Mouse (Mus musculus) limb, embryonic 12.5 days (tissue): Measurements from ENCODE around the gene Nkx3-2. TPM values are rescaled to one million over a fixed set of nuclear protein-coding genes. Genes with fewer than 3 reads are reported as not detected.

Experiments
- ATAC-seq: fragments of 200-750 bp; cut with Nextera tagmentation; 2 replicates; pipeline ENCODE4 v1.8.0; 2017; ENCODE audit warnings: low read depth, moderate TSS enrichment; ENCODE audit not compliant: insufficient number of reproducible peaks, insufficient read depth, low FRiP score, low TSS enrichment
- H3K27ac ChIP-seq: fragments of 300-500 bp; sonication (generic); 2 replicates; pipeline ENCODE4 v1.5.1; 2016; ENCODE audit warnings: mild to moderate bottlenecking, moderate library complexity
- H3K27me3 ChIP-seq: fragments of 300-500 bp; sonication (generic); 2 replicates; pipeline ENCODE4 v1.6.1; 2016; ENCODE audit warnings: mild to moderate bottlenecking, moderate library complexity
- H3K36me3 ChIP-seq: fragments of 300-500 bp; sonication (generic); 2 replicates; pipeline ENCODE4 v1.6.1; 2016; ENCODE audit warnings: mild to moderate bottlenecking, moderate library complexity
- H3K4me1 ChIP-seq: fragments of 300-500 bp; sonication (generic); replicated peaks from 2 replicates; pipeline ENCODE4 v1.6.1; 2016
- H3K4me2 ChIP-seq: fragments of 300-500 bp; sonication (generic); 2 replicates; pipeline ENCODE4 v1.6.1; 2016; ENCODE audit warnings: mild to moderate bottlenecking, moderate library complexity
- H3K4me3 ChIP-seq: fragments of 300-500 bp; sonication (generic); replicated peaks from 2 replicates; pipeline ENCODE4 v1.5.1; 2016; ENCODE audit warnings: mild to moderate bottlenecking
- H3K9ac ChIP-seq: fragments of 300-500 bp; sonication (generic); replicated peaks from 2 replicates; pipeline ENCODE4 v1.6.1; 2016; ENCODE audit warnings: mild to moderate bottlenecking, moderate library complexity
- H3K9me3 ChIP-seq: fragments of 300-500 bp; sonication (generic); 2 replicates; pipeline ENCODE4 v1.6.1; 2016; ENCODE audit warnings: mild to moderate bottlenecking, moderate library complexity
- WGBS: fragments of 180-500 bp; shearing (Covaris S2); methylation state at CpG from one replicate; pipeline ENCODE4 v1.1.7; 2016; 5-methylcytosine and 5-hydroxymethylcytosine counted together
- polyA plus RNA-seq: library from polyadenylated mRNA; unstranded; fragments of >200 nt; fragmentation: Nextera tagmentation; extraction: Ambion mirVana; gene quantifications from 2 replicates; pipeline ENCODE4 v1.2.1, GENCODE M21; 2016

The Nkx3-2 gene
- polyA plus RNA-seq, 1 experiment from 2014 or later: 3.9 TPM

GRCm38 (mm10) chr5:41781890-41782289, 17.6 kb upstream of the Nkx3-2 start:
- ATAC-seq: no peak
- Histone ChIP-seq H3K27me3 (no peaks in the 10 kb centered on the region), H3K4me3 (no peak overlapping the region), H3K4me2 (no peak overlapping the region), H3K36me3 (peaks cover 24% of the 10 kb centered on the region), H3K9ac (no peak overlapping the region), H3K27ac (no peak overlapping the region), H3K9me3 (0 out of 2 replicates have a peak, but pooled peaks cover 2% of the 10 kb centered on the region), H3K4me1 (no peaks in the 10 kb centered on the region)
- 86% methylated on average over 5 of the region's 5 CpGs for WGBS

DNA sequence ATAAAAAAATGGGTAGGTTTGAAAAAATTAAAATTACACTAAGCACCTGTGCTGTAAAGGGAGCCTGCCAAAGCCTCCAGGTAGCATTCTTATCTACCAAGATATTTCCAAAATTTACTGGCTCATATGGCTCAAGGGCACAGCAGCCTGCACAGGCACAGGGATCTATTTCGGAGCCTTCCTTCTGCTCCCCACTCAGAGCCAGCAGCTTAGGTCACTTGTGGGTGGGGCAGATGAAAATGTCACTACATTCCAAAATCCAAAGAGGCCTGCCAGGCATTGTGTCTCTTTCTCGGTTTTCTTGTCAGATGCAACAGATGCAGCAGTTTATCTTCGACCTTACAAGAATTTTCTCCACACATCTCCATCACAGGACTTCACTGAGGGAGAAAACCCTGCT, 15.7 kb upstream of the Nkx3-2 start:
- 78% methylated on average over 3 of the region's 3 CpGs for WGBS
- Histone ChIP-seq H3K4me1 (no peaks in the 10 kb centered on the region), H3K9me3 (no peaks in the 10 kb centered on the region), H3K36me3 (peaks cover 8% of the 10 kb centered on the region; the same call in 1 of the 2 replicates), H3K4me3 (no peak overlapping the region), H3K4me2 (no peak overlapping the region), H3K27me3 (no peaks in the 10 kb centered on the region), H3K27ac (no peak overlapping the region), H3K9ac (no peak overlapping the region)
- ATAC-seq: no peak

DNA sequence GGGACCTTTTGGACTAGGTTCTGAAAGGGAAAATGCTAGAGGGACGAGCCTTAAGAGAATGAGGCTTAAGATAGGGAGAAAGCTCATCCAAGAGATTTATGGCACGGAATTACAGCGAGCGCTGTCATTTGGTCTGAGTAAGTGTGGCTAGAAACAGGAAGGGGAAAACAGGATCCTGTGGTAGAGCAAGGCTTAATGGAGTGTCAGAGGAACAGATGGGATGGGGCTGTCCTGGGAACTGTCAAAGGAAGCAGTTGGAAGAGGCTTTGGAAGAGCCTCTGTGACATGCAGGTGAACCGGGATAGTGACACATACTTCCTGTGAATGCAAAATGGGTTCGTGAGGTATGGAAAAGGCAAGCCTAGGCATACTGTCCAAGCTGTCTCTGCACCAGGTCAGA, 11.4 kb upstream of the Nkx3-2 start:
- Histone ChIP-seq H3K9me3 (no peaks in the 10 kb centered on the region), H3K36me3 (no peaks in the 10 kb centered on the region), H3K9ac (no peak overlapping the region), H3K4me2 (no peak overlapping the region), H3K27ac (no peak overlapping the region), H3K4me3 (no peak overlapping the region), H3K27me3 (0 out of 2 replicates have a peak, but pooled peaks cover 7% of the 10 kb centered on the region), H3K4me1 (no peaks in the 10 kb centered on the region)
- 22% methylated on average over 6 of the region's 6 CpGs for WGBS
- ATAC-seq: no peak

- Histone ChIP-seq H3K4me2 (no peak overlapping the region), H3K36me3 (no peaks in the 10 kb centered on the region), H3K4me1 (no peaks in the 10 kb centered on the region), H3K9me3 (no peaks in the 10 kb centered on the region), H3K9ac (no peak overlapping the region), H3K27ac (no peak overlapping the region), H3K27me3 (peaks cover 9% of the 10 kb centered on the region), H3K4me3 (no peak overlapping the region)
- ATAC-seq: no peak
- 54% methylated on average over 3 of the region's 3 CpGs for WGBS
Measured at GRCm38 (mm10) chr5:41775273-41775672, 11.0 kb upstream of the Nkx3-2 start.

GRCm38 (mm10) chr5:41768382-41769040, 4.2 kb upstream of the Nkx3-2 start:
- whole genome bisulfite sequencing: 5% methylated on average over 21 of the region's 21 CpGs
- no peak for ATAC-seq
- Histone ChIP-seq H3K36me3 (no peaks in the 10 kb centered on the region), H3K4me1 (peaks cover 20% of the 10 kb centered on the region), H3K9me3 (no peaks in the 10 kb centered on the region), H3K27me3 (peaks cover 64% of the 10 kb centered on the region), H3K9ac (no peak overlapping the region), H3K27ac (no peak overlapping the region), H3K4me2 (peak overlapping the region; percentile 43), H3K4me3 (peak overlapping the region; percentile 21; the same call in 1 of the 2 replicates)

DNA sequence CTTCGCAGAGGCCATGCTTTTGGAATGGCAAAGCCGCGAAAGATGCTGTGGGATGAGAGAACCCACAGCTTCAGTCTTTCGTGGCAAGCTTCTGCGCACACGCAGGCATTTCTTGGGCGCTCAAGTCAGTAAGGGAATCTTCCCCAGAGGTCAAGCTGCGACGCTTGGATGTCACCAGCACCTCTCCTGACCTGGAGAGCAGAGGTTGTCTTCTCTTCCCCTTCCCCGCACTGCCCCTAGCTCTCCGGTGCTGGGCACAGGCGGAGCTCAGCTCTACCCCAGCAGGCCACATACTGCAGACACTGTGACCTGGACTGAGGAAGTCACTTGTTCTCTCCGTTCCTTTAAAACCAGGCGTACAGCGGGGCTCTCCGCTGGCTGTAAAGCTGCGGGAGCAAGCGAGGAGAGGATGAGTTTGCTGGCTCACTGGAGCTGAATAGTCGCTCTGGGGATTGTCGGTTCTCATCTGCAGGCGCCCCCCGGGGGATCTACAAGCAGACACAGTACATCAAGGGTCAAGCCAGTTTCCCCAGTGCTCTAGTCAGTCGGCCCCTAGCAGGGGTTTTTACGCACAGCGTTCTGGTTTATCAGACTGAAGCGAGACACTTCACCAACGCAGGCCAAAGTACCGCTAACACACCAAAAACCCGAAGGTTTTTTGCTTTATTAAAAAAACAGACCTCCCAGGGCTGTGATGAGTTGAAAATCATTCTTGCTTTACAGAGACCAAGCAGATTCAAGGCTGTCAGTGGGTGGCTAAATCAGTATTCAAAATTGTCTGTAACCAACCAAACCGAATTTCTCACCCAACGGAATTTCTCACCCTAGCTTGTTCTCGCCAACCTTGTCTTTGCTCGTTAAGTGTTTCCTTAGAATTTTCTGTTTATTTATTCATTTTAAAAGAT, 3.2 kb upstream of the Nkx3-2 start:
- 3% methylated on average over 33 of the region's 33 CpGs for WGBS
- H3K27me3 ChIP-seq: peaks cover 74% of the 10 kb centered on the region

GRCm38 (mm10) chr5:41766406-41767010, 2.2 kb upstream of the Nkx3-2 start:
- Histone ChIP-seq H3K9ac (no peak overlapping the region), H3K4me1 (peaks cover 32% of the 10 kb centered on the region), H3K9me3 (no peaks in the 10 kb centered on the region), H3K27ac (no peak overlapping the region), H3K36me3 (no peaks in the 10 kb centered on the region), H3K4me3 (peak overlapping the region; percentile 21), H3K4me2 (peak overlapping the region; percentile 43), H3K27me3 (peaks cover 81% of the 10 kb centered on the region)
- WGBS: 2% methylated on average over 27 of the region's 27 CpGs
- ATAC-seq: no peak

More for the DNA sequence above, 3.2 kb upstream of the Nkx3-2 start:
- Histone ChIP-seq H3K4me2 (peak overlapping the region; percentile 43), H3K27ac (0 out of 2 replicates have a peak overlapping the region, but pooled peaks have one; percentile 32), H3K4me3 (peak overlapping the region; percentile 21), H3K36me3 (no peaks in the 10 kb centered on the region), H3K9me3 (no peaks in the 10 kb centered on the region), H3K9ac (0 out of 2 replicates have a peak overlapping the region, but pooled peaks have one; percentile 18), H3K4me1 (peaks cover 28% of the 10 kb centered on the region)
- ATAC-seq: no peak

DNA sequence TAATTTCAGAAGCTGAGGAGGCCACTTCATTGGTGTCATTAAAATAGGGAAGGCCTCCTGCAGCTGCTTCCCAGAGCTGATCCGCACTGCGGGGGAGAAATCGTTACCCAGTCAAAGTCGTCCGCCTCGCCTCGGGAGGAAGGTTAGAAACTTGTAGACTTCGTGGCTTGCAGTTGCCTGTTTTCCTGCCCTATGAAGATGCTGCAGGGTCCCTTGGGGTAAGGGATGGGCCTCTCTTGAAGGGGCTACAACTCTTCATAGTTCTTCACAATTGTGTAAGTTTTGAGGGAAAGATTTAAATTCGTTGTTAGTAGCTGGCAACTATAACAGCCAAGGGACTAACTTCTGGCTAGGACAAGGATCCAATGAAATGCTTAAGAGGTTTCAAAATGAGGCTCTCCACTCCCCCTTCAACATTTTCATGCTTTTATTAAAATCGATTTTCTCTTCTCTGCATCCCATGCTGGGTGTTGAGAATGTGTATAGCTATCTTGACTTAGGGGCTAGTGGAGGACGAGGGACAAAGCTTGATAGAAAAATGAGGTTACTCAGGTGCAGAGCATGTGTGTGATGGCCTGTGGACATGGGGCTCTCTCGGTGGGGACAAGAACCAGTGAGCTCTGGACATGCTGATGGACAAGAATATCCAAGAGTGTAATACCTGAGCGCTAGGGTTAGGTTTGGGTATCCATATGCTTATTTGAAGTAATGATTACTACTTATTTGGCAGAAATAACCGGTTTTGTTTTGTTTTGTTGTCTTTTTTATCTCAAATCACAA, 1.5 kb upstream of the Nkx3-2 start:
- H3K27ac ChIP-seq: no peak overlapping the region
- H3K27me3 ChIP-seq: peaks cover 84% of the 10 kb centered on the region
- H3K36me3 ChIP-seq: no peaks in the 10 kb centered on the region
- 2% methylated on average over 14 of the region's 14 CpGs for WGBS
- no peak for ATAC-seq
- peaks cover 34% of the 10 kb centered on the region for H3K4me1 ChIP-seq
- H3K9ac ChIP-seq: no peak overlapping the region
- no peaks in the 10 kb centered on the region for H3K9me3 ChIP-seq
- H3K4me3 ChIP-seq: 0 out of 2 replicates have a peak overlapping the region, but pooled peaks have one; percentile 1
- H3K4me2 ChIP-seq: peak overlapping the region; percentile 43; the same call in 1 of the 2 replicates

DNA sequence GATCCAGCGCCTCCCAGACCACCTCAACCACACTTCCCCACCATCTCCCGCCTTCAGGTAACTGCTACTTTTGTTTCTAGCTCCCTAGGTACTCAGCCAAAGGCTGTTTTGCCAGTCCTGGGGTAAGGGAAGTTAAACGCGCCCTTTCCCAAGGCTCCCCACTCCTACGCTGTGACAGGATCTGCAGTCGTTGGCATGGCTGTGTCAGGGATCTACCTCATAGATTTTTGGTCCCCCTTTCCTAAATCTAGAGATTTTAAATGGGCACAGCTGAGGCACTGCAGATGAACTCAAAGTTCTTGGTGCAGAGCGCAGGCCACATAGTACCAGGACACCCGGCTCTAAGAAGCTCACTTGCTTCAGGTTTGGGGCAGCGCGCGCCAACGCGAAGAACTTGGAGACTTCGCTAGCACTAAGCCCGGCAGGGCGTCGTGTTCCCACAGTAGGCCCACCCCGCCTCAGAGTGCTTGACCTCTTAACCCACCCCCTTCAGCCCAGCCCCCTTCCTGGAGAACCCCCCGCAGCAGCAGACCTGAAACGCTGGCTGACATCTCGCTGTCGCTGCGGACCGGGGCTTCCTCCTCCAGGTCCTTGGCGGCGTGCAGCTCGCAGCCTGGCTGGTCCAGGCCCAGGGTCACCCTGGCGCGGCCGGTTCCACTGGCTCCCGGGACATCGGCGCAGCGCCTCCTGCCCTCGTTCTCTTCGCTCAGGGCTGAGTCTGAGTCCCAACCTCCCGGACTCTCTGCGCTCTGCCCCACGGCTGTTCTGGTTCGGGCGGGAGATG, 1.2 kb downstream of the Nkx3-2 start:
- ATAC-seq: peak; percentile 32; the same call in 1 of the 2 replicates
- Histone ChIP-seq H3K27ac (peak overlapping the region; percentile 62), H3K4me1 (peaks cover 34% of the 10 kb centered on the region), H3K36me3 (no peaks in the 10 kb centered on the region), H3K9me3 (no peaks in the 10 kb centered on the region), H3K9ac (peak overlapping the region; percentile 71), H3K27me3 (peaks cover 92% of the 10 kb centered on the region), H3K4me3 (peak overlapping the region; percentile 51), H3K4me2 (peak overlapping the region; percentile 71)
- WGBS: 1% methylated on average over 40 of the region's 41 CpGs
